9 mouse cellular contexts compared by ENCODE assay signal in the genomic region with DNA sequence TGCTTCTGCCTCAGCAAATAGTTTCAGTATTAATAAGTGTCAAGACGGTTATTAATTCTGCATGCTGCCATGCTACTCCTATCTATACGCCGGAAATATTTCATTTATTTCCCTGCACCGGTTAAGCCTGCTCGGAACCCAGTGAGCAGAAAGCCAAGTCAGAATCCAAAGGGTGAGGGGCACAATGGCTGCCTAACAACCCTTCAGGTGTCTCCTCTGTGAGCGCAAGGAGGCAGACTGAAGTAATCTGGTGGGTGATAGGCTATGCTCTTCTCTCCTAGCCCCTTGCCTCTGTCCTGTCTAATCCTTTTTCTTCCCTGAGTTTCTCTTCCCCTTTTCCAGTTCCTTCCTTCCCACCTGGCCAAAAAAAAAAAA. TPM values are rescaled to one million over a fixed set of nuclear protein-coding genes. Genes with fewer than 3 reads are reported as not detected.
DNase-seq lines count a peak whose midpoint lies in the region; ATAC-seq and TF ChIP-seq lines count a peak whose summit lies in the region.
"Had no signal": no experiment of that assay in that cellular context is flagged by ENCODE, and none has a peak within 500 bp of the region (broad histone marks: within the 10 kb centered on the region; RNA-seq: fewer than 3 reads in every experiment).

No protein-coding gene starts in this region.

- 0% methylated on average over 6 of the region's 6 CpGs for WGBS in heart, postnatal 0 days
- 0% methylated on average over 6 of the region's 6 CpGs for WGBS in midbrain, embryonic 16.5 days

- no peak for TF ChIP-seq CTCF in heart, postnatal 0 days (IDR thresholded peaks at IDR 0.05; ENCODE audit: low read depth)

- 0 out of 2 replicates have a peak, but pooled peaks cover 4% of the 10 kb centered on the region for H3K27me3 ChIP-seq in heart, postnatal 0 days (ENCODE audit: control insufficient read depth, insufficient read depth, low read length)
- peaks cover 3% of the 10 kb centered on the region for H3K27me3 ChIP-seq in midbrain, embryonic 16.5 days (ENCODE audit: control insufficient read depth, insufficient read depth, low read depth, low read length)

- DNase-seq in heart, postnatal 0 days (ENCODE audit: low spot score): no peak
- no peak for DNase-seq in heart, adult 9 months (ENCODE audit: low spot score in 2 of 2)
- DNase-seq in c-Kit-positive CD71-positive TER-119-positive erythroid progenitor cells, embryonic 14.5 days (ENCODE audit: low spot score): no peak
- no peak for DNase-seq in cerebellum, adult 9-10 months
- no peak for DNase-seq in left cerebral cortex, adult 18-20 months (ENCODE audit: low spot score in 2 of 2)

- no peaks in the 10 kb centered on the region for H3K36me3 ChIP-seq in heart, postnatal 0 days (replicated peaks; ENCODE audit: control insufficient read depth, insufficient read depth, low read length)
- no peaks in the 10 kb centered on the region for H3K36me3 ChIP-seq in midbrain, embryonic 16.5 days (ENCODE audit: control insufficient read depth, insufficient read depth, low read length)

- TF ChIP-seq EP300 in heart, postnatal 0 days (IDR thresholded peaks at IDR 0.05; ENCODE audit: low read depth): no peak

- peak overlapping the region; percentile 69 for H3K4me2 ChIP-seq in heart, postnatal 0 days (ENCODE audit: low read depth, low read length)
- H3K4me2 ChIP-seq in midbrain, embryonic 16.5 days (ENCODE audit: low read length): peak overlapping the region; percentile 82

- H3K4me3 ChIP-seq in heart, postnatal 0 days (ENCODE audit: low read depth, low read length): peak overlapping the region; percentile 44
- peak overlapping the region; percentile 54 for H3K4me3 ChIP-seq in midbrain, embryonic 16.5 days (ENCODE audit: low read depth, low read length)

- no peak overlapping the region for H3K27ac ChIP-seq in heart, postnatal 0 days (ENCODE audit: low read depth)
- H3K27ac ChIP-seq in midbrain, embryonic 16.5 days (ENCODE audit: low read length): no peak overlapping the region

- H3K9ac ChIP-seq in heart, postnatal 0 days (replicated peaks; ENCODE audit: low read depth, low read length): no peak overlapping the region
- peak overlapping the region; percentile 56 for H3K9ac ChIP-seq in midbrain, embryonic 16.5 days (ENCODE audit: low read depth, low read length)

- H3K4me1 ChIP-seq in heart, postnatal 0 days (ENCODE audit: control insufficient read depth, insufficient read depth): peaks cover 5% of the 10 kb centered on the region; the same call in 1 of the 2 replicates
- H3K4me1 ChIP-seq in midbrain, embryonic 16.5 days (ENCODE audit: control insufficient read depth, insufficient read depth, low read length): 0 out of 2 replicates have a peak, but pooled peaks cover 5% of the 10 kb centered on the region

- H3K9me3 ChIP-seq in heart, postnatal 0 days (replicated peaks; ENCODE audit: control insufficient read depth, low read length): no peaks in the 10 kb centered on the region
- no peaks in the 10 kb centered on the region for H3K9me3 ChIP-seq in midbrain, embryonic 16.5 days (replicated peaks; ENCODE audit: control insufficient read depth, low read length, poor library complexity, severe bottlenecking)

- no peak for ATAC-seq in heart, postnatal 0 days (ENCODE audit: insufficient read depth, low read depth)
- ATAC-seq in common myeloid progenitor, adult 5-6 weeks (replicated peaks; ENCODE audit: low read depth, poor library complexity, severe bottlenecking): peak; percentile 48
- ATAC-seq in inflammation-experienced regulatory T-cells, adult 6 months: peak; percentile 43
- ATAC-seq in midbrain, embryonic 16.5 days: 0 out of 2 replicates have a peak, but pooled peaks have one; percentile 57

RNA-seq across cellular contexts. Expression of a gene that starts 17.3 kb away (rescaled TPM):
- 136 and 146 TPM in 2 replicates for total RNA-seq in heart, postnatal 0 days (2014; rRNA removed; ENCODE audit: low replicate concordance)
- polyA plus RNA-seq in heart, postnatal 0 days (2015; fragmentation: Nextera tagmentation; extraction: Ambion mirVana): 127 and 140 TPM in 2 replicates
- total RNA-seq in common myeloid progenitor, adult 5-6 weeks (2017): 156 and 163 TPM in 2 replicates
- polyA plus RNA-seq in inflammation-experienced regulatory T-cells, adult 6 months (2017; shearing (Covaris generic)): 10 to 100 TPM; 17.8 to 26.4 (median 19.5) TPM
- polyA plus RNA-seq in midbrain, embryonic 16.5 days (2015; fragmentation: Nextera tagmentation; extraction: Ambion mirVana): 150 and 155 TPM in 2 replicates
- 10 to 100 TPM; 39.4 to 41.8 TPM for total RNA-seq in left cerebral cortex, adult 18-20 months (2021)

RNA-seq across cellular contexts. Expression of a gene that starts 27.8 kb away (rescaled TPM):
- 11.4 TPM in 1 of 2 replicates, not detected in the other for total RNA-seq in heart, postnatal 0 days (2014; rRNA removed; ENCODE audit: low replicate concordance)
- 1.7 and 2.1 TPM in 2 replicates for polyA plus RNA-seq in heart, postnatal 0 days (2015; fragmentation: Nextera tagmentation; extraction: Ambion mirVana)
- not detected in 2 replicates for total RNA-seq in common myeloid progenitor, adult 5-6 weeks (2017)
- 1 to 10 TPM in 2 of 3 experiments, under 1 TPM in 1; 0.34 to 1.2 (median 1.1) TPM for polyA plus RNA-seq in inflammation-experienced regulatory T-cells, adult 6 months (2017; shearing (Covaris generic))
- 1.0 and 1.1 TPM in 2 replicates for polyA plus RNA-seq in midbrain, embryonic 16.5 days (2015; fragmentation: Nextera tagmentation; extraction: Ambion mirVana)
- total RNA-seq in left cerebral cortex, adult 18-20 months (2021): 1 to 10 TPM; 2.1 to 2.5 TPM
- total RNA-seq: MEL had no signal
